Mouse (Mus musculus): ENCODE results near the gene Frmd4b.

- TF ChIP-seq POLR2A (IDR thresholded peaks at IDR 0.05; ENCODE audit: borderline replicate concordance, insufficient read depth, low read length), result no peak
- TF ChIP-seq CTCF (IDR thresholded peaks at IDR 0.05; ENCODE audit: borderline replicate concordance, insufficient read depth, low read depth, low read length), result no peak
Observed at GRCm38 (mm10) chr6:97321156-97321555, 296.2 kb downstream of the Frmd4b start.

Data from cerebellum, adult 2 months (tissue).